Mouse (Mus musculus) heart, postnatal 0 days (tissue): ENCODE measurements at regions not wholly inside any gene's neighbourhood (a gene's known extent, or its start where the extent isn't known, plus 50 kb on each side); places are given as distances from the start of the nearest gene placed in this dataset.

ENCODE experiments used
- CTCF ChIP-seq: IDR thresholded peaks from 2 replicates; pipeline ENCODE4 v1.5.1; 2016; ENCODE audit warnings: antibody characterized with exemption, control low read depth, low read depth
- EP300 ChIP-seq: IDR thresholded peaks from 2 replicates; pipeline ENCODE4 v1.6.1; 2016; ENCODE audit warnings: antibody characterized with exemption, low read depth

GRCm38 (mm10) chr13:79252385-79252784 is 1052.8 kb upstream of the Nr2f1 start:
- no peak for TF ChIP-seq CTCF
- no peak for TF ChIP-seq EP300
